Mouse (Mus musculus) brown adipose tissue, adult 24 weeks (tissue): ENCODE measurements around the gene Wdr47. TPM values are rescaled to one million over a fixed set of nuclear protein-coding genes. Genes with fewer than 3 reads are reported as not detected.
"Not testable (repeated sequence)": the region's sequence is repeated elsewhere in the genome, so short reads cannot be mapped to it uniquely, and the experiment has no call there.

Experiments
- H3K27ac ChIP-seq: fragments of 200-500 bp; replicated peaks from 2 replicates; pipeline ENCODE4 v1.5.1; 2012; ENCODE audit warnings: low read depth, mild to moderate bottlenecking, low read length
- H3K4me1 ChIP-seq: fragments of 200-500 bp; 2 replicates; pipeline ENCODE4 v1.6.1; 2012; ENCODE audit warnings: low read length, mixed read lengths; ENCODE audit not compliant: control insufficient read depth, insufficient read depth, insufficient read length
- H3K4me3 ChIP-seq: fragments of 200-500 bp; 2 replicates; pipeline ENCODE4 v1.5.1; 2012; ENCODE audit warnings: low read depth, mild to moderate bottlenecking, low read length, moderate library complexity; ENCODE audit not compliant: insufficient read depth
- polyA plus RNA-seq: library from polyadenylated mRNA; stranded (reverse); fragments of >200 nt; gene quantifications from 2 replicates; pipeline ENCODE4 v1.2.4, GENCODE M21; 2012; ENCODE audit not compliant: missing spikeins, insufficient read depth, insufficient read length

The Wdr47 gene
- polyA plus RNA-seq, 1 experiment, result 4.5 TPM

DNA sequence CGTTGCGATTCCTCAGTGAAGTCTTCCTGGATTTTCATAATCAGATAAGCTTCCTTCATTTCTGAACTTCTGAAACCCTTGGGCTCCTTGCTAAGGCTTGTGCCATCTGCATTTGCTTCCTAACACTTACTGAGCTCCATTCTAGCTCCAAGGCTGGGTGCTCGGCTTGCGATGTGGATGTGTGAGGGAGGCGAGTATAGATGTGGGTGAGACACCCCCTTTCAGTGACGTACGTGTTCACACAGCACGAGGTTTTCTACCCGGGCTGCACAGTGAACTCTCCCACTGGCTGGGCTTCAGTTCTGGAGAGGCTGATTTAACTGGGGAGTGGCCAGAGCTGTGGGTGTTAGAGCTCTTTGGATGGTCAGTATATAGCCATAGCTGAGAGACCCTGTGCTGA is 67.5 kb downstream of the Wdr47 start:
- no peak overlapping the region for H3K27ac ChIP-seq
- no peak overlapping the region for H3K4me3 ChIP-seq
- peaks cover 6% of the 10 kb centered on the region; the same call in 1 of the 2 replicates for H3K4me1 ChIP-seq

DNA sequence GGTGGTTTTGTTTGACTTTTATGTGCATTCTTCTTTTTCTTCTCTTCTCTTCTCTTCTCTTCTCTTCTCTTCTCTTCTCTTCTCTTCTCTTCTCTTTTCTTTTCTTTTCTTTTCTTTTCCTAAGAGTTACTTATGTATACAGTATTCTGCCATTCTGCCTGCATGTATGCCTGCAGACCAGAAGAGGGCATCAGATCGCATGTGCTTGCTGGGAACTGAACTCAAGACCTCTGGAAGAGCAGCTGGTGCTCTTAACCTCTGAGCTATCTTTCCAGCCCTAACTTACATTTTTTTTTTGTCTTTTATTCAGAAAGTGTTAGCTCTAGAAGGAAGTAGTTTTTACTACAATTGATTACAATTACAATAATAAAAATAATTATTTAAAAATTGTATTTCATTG is 69.9 kb downstream of the Wdr47 start:
- H3K4me1 ChIP-seq, result no peaks in the 10 kb centered on the region
- H3K27ac ChIP-seq, result no peak overlapping the region
- H3K4me3 ChIP-seq, result no peak overlapping the region

DNA sequence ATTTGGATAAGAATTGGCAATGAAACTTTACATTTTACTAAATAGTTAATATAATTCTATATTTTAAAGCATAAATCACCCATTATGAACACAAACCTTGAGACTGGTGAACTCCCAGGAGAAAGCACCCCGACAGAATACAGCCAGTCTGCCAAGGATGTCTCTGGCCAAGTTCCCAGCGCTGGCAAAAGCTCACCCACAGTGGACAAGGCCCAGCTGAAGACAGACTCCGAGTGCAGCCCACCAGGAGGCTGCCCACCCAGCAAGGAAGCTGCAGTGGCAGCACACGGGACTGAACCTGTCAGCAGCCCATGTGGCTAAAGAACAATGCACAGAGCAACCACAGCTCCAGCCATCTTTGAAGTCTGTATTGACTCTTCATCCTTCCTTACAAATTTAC is 85.5 kb downstream of the Wdr47 start:
- Histone ChIP-seq H3K4me3 (no peak overlapping the region), H3K4me1 (no peaks in the 10 kb centered on the region), H3K27ac (no peak overlapping the region)

DNA sequence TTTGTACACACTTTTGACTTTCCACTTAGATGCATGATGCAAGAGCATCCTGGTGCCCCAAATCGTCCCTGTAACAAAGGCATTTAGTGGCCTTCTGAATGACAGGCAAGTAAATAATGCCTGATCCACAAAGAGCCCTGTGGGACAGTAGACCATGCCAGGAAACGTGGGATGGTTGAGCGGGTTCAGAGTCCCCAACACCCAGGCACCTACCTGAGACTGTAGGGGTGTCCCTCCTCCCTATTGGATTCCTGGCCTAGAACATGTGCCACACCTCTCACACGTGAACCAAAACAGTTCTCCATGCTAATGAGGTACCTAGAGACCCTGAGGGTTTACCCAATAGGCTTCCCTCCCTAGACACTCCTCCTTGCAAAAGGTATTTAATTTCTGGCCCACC is 89.9 kb downstream of the Wdr47 start:
- H3K4me1 ChIP-seq, result no peaks in the 10 kb centered on the region
- no peak overlapping the region for H3K27ac ChIP-seq
- no peak overlapping the region for H3K4me3 ChIP-seq

DNA sequence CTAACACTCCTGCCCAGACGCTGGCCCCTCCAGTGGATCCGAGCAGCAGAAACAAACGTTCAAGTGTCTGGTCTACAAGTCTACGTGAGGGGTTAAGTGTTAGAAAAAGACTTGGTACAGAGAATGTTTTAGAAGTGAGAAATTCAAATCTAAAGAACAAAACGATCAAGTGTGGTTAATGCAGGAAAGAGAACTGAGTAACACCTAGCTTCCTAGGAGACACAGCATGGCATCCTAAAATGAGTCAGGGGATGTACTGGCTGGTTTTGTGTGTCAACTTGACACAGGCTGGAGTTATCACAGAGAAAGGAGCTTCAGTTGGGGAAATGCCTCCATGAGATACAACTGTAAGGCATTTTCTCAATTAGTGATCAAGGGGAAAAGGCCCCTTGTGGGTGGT is 92.5 kb downstream of the Wdr47 start:
- H3K4me1 ChIP-seq, H3K4me3 ChIP-seq, H3K27ac ChIP-seq: not testable (repeated sequence)

DNA sequence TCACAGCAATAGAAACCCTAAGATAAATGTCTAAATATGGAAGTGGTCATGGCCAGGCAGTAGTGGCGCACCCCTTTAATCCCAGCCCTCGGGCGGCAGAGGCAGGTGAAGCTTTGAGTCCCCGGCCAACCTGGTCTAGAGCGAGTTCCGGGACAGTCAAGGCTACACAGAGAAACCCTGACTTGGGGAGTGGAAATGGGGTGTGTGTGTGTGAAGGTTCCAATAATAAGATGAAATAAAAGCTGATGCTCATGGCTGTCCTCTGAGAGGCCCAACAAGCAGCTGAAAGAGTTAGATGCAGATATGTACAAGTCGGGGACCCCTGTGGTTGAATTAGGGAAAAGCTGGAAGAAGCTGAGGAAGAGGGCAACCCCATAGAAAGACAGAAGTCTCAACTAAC is 94.6 kb downstream of the Wdr47 start:
- Histone ChIP-seq H3K4me3 (no peak overlapping the region), H3K27ac (no peak overlapping the region), H3K4me1 (no peaks in the 10 kb centered on the region)

DNA sequence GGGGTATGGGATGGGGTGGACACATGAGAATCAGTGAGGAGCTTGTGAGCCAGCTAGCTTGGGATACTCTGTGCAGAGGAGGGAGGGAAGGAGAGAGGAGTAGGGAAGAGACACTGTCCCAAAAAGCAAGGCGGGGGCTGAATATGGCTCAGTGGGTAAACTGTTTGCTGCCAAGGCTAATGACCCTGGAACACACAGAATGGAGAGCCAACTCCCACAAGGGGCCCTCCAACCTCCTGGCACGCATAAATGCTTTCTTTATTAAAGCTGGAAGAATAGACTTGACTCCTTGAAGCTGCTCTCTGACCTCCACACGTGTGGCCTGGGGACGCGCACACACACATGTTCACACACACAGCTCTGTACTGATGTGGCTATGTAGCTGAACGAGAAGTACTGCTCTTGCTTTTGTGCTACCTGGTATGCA is 97.9 kb downstream of the Wdr47 start:
- H3K4me1 ChIP-seq, result no peaks in the 10 kb centered on the region
- H3K4me3 ChIP-seq, result no peak overlapping the region
- H3K27ac ChIP-seq, result no peak overlapping the region

DNA sequence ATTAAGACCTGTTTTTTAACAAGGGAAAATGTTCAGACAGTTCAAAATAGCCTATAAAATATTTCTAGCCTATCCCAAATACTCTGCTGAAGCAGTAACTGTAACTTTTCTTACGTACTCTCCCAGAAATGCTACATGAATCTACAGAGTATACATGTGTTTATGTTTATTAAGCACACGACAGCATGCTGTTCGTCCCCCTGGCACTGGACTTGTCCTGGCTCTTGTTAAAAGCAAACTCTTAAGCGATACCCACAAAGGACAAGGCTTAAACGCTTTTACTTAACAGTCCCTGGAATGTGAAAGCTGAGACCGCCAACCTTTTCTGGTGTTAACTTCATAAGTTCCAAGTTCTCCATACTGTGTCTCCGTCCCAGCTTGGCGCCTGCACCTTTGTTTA is 98.4 kb downstream of the Wdr47 start:
- no peak overlapping the region for H3K4me3 ChIP-seq
- H3K4me1 ChIP-seq, result no peaks in the 10 kb centered on the region
- no peak overlapping the region for H3K27ac ChIP-seq

DNA sequence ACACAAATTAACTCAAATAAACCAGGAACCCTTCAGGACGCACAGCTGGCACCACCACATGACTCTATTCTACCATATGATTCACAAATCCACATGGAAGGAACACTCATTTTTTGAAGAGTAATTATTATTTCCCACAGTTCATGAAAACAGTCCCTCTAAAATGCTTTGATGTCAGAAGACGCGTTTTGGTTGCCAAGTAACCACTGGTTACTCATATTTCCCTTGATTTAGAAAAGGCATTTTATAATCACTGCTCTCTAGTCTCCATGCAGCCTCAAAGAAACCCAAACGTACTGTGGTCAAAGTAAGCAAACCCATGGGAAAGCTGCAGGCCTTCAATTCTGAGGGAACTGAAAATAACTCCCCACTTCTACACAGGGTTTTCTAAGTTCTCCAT is 98.9 kb downstream of the Wdr47 start:
- Histone ChIP-seq H3K4me1 (no peaks in the 10 kb centered on the region), H3K4me3 (no peak overlapping the region), H3K27ac (no peak overlapping the region)

DNA sequence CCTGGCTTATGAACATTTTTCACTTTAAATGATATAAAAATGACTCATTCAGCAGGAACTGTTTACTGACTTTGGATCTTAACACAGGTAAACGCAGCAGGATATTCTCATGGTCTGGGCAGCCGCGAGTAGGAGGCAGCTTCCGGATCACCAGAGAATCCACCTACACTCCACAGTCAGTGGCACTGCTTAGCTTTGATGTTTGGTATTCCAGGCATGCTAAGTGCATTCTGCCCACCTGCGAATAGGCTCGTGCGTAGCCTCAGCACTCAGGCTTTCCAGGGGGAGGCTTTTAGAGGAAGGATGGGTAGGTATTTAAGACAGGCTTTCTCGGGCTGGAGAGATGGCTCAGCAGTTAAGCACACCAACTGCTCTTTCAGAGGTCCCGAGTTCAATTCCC is 103.2 kb downstream of the Wdr47 start:
- Histone ChIP-seq H3K4me1 (no peaks in the 10 kb centered on the region), H3K27ac (no peak overlapping the region), H3K4me3 (no peak overlapping the region)

Other genes with a start within 250 kb of the Wdr47 start
- gene Mybphl, start 226.4 kb upstream of the Wdr47 start, polyA plus RNA-seq, result not detected in 2 replicates
- gene Psrc1, start 207.4 kb upstream of the Wdr47 start, polyA plus RNA-seq, result not detected in 2 replicates
- 2.4 and 4.0 TPM in 2 replicates for gene Celsr2, start 175.7 kb upstream of the Wdr47 start, polyA plus RNA-seq
- gene Sars, start 146.1 kb upstream of the Wdr47 start, polyA plus RNA-seq, result 87.8 and 101 TPM in 2 replicates
- gene 1700013F07Rik, start 57.1 kb upstream of the Wdr47 start, polyA plus RNA-seq, result not detected in 2 replicates
- not detected in 2 replicates for gene 5330417C22Rik, start 54.7 kb upstream of the Wdr47 start, polyA plus RNA-seq
- gene Tmem167b, start 28.8 kb upstream of the Wdr47 start, polyA plus RNA-seq, result 24.1 and 27.7 TPM in 2 replicates
- gene Taf13, start 19.6 kb upstream of the Wdr47 start, polyA plus RNA-seq, result 23.7 and 42.7 TPM in 2 replicates
- 16.9 and 18.6 TPM in 2 replicates for gene Clcc1, start 62.6 kb downstream of the Wdr47 start, polyA plus RNA-seq
- gene Gpsm2, start 131.0 kb downstream of the Wdr47 start, polyA plus RNA-seq, result 0.54 and 0.83 TPM in 2 replicates
- gene Aknad1, start 148.4 kb downstream of the Wdr47 start, polyA plus RNA-seq, result not detected in 2 replicates
- gene Stxbp3, start 249.2 kb downstream of the Wdr47 start, polyA plus RNA-seq, result 21.5 and 25.5 TPM in 2 replicates